Mouse (Mus musculus): ENCODE measurements at regions not wholly inside any gene's neighbourhood (a gene's known extent, or its start where the extent isn't known, plus 50 kb on each side); places are given as distances from the start of the nearest gene placed in this dataset.

GRCm38 (mm10) chr5:16468560-16468959 is 84.7 kb upstream of the Hgf start:
- H3K4me1 ChIP-seq (ENCODE audit: control insufficient read depth, insufficient read depth, low read length), result no peaks in the 10 kb centered on the region; the same call in 1 of the 2 replicates
- H3K4me3 ChIP-seq (ENCODE audit: control insufficient read depth, low read depth, low read length), result no peak overlapping the region
- no peak overlapping the region for H3K27ac ChIP-seq (ENCODE audit: control insufficient read depth, insufficient read depth, low read depth, low read length)
- no peaks in the 10 kb centered on the region for H3K27me3 ChIP-seq (ENCODE audit: control insufficient read depth, insufficient read depth, low read length)
- no peak for TF ChIP-seq CTCF (IDR thresholded peaks at IDR 0.05; ENCODE audit: control insufficient read depth, insufficient read depth, insufficient replicate concordance, low read depth, low read length)
- TF ChIP-seq POLR2A (IDR thresholded peaks at IDR 0.05; ENCODE audit: control insufficient read depth, low read depth, low read length), result no peak
- no peaks in the 10 kb centered on the region for H3K36me3 ChIP-seq (ENCODE audit: control insufficient read depth, insufficient read depth, low read length)

- Histone ChIP-seq H3K36me3 (ENCODE audit: control insufficient read depth, insufficient read depth, low read length) (no peaks in the 10 kb centered on the region), H3K27ac (ENCODE audit: control insufficient read depth, insufficient read depth, low read depth, low read length) (no peak overlapping the region), H3K4me3 (ENCODE audit: control insufficient read depth, low read depth, low read length) (no peak overlapping the region), H3K4me1 (ENCODE audit: control insufficient read depth, insufficient read depth, low read length) (no peaks in the 10 kb centered on the region; the same call in 1 of the 2 replicates), H3K27me3 (ENCODE audit: control insufficient read depth, insufficient read depth, low read length) (no peaks in the 10 kb centered on the region)
- TF ChIP-seq POLR2A (IDR thresholded peaks at IDR 0.05; ENCODE audit: control insufficient read depth, low read depth, low read length) (no peak), CTCF (IDR thresholded peaks at IDR 0.05; ENCODE audit: control insufficient read depth, insufficient read depth, insufficient replicate concordance, low read depth, low read length) (no peak)
Observed at GRCm38 (mm10) chr5:16469221-16469620, 84.1 kb upstream of the Hgf start.

GRCm38 (mm10) chr5:16469644-16470275 is 83.5 kb upstream of the Hgf start:
- Histone ChIP-seq H3K4me3 (ENCODE audit: control insufficient read depth, low read depth, low read length) (no peak overlapping the region), H3K36me3 (ENCODE audit: control insufficient read depth, insufficient read depth, low read length) (no peaks in the 10 kb centered on the region), H3K27ac (ENCODE audit: control insufficient read depth, insufficient read depth, low read depth, low read length) (no peak overlapping the region), H3K27me3 (ENCODE audit: control insufficient read depth, insufficient read depth, low read length) (no peaks in the 10 kb centered on the region), H3K4me1 (ENCODE audit: control insufficient read depth, insufficient read depth, low read length) (no peaks in the 10 kb centered on the region; the same call in 1 of the 2 replicates)
- TF ChIP-seq POLR2A (IDR thresholded peaks at IDR 0.05; ENCODE audit: control insufficient read depth, low read depth, low read length) (no peak), CTCF (IDR thresholded peaks at IDR 0.05; ENCODE audit: control insufficient read depth, insufficient read depth, insufficient replicate concordance, low read depth, low read length) (no peak)

GRCm38 (mm10) chr5:16470366-16470982 is 82.8 kb upstream of the Hgf start:
- no peaks in the 10 kb centered on the region; the same call in 1 of the 2 replicates for H3K4me1 ChIP-seq (ENCODE audit: control insufficient read depth, insufficient read depth, low read length)
- no peak for TF ChIP-seq CTCF (IDR thresholded peaks at IDR 0.05; ENCODE audit: control insufficient read depth, insufficient read depth, insufficient replicate concordance, low read depth, low read length)
- TF ChIP-seq POLR2A (IDR thresholded peaks at IDR 0.05; ENCODE audit: control insufficient read depth, low read depth, low read length), result no peak
- 0 out of 2 replicates have a peak overlapping the region, but pooled peaks have one; percentile 55 for H3K27ac ChIP-seq (ENCODE audit: control insufficient read depth, insufficient read depth, low read depth, low read length)
- no peak overlapping the region for H3K4me3 ChIP-seq (ENCODE audit: control insufficient read depth, low read depth, low read length)
- no peaks in the 10 kb centered on the region for H3K27me3 ChIP-seq (ENCODE audit: control insufficient read depth, insufficient read depth, low read length)
- H3K36me3 ChIP-seq (ENCODE audit: control insufficient read depth, insufficient read depth, low read length), result no peaks in the 10 kb centered on the region

- Histone ChIP-seq H3K4me3 (ENCODE audit: control insufficient read depth, low read depth, low read length) (no peak overlapping the region), H3K36me3 (ENCODE audit: control insufficient read depth, insufficient read depth, low read length) (no peaks in the 10 kb centered on the region), H3K27me3 (ENCODE audit: control insufficient read depth, insufficient read depth, low read length) (no peaks in the 10 kb centered on the region), H3K27ac (ENCODE audit: control insufficient read depth, insufficient read depth, low read depth, low read length) (no peak overlapping the region), H3K4me1 (ENCODE audit: control insufficient read depth, insufficient read depth, low read length) (no peaks in the 10 kb centered on the region)
- TF ChIP-seq POLR2A (IDR thresholded peaks at IDR 0.05; ENCODE audit: control insufficient read depth, low read depth, low read length), result no peak
- TF ChIP-seq CTCF (IDR thresholded peaks at IDR 0.05; ENCODE audit: control insufficient read depth, insufficient read depth, insufficient replicate concordance, low read depth, low read length), result no peak
Observed at GRCm38 (mm10) chr5:16487969-16488368, 65.3 kb upstream of the Hgf start.

- Histone ChIP-seq H3K27me3 (ENCODE audit: control insufficient read depth, insufficient read depth, low read length) (no peaks in the 10 kb centered on the region), H3K27ac (ENCODE audit: control insufficient read depth, insufficient read depth, low read depth, low read length) (no peak overlapping the region), H3K36me3 (ENCODE audit: control insufficient read depth, insufficient read depth, low read length) (no peaks in the 10 kb centered on the region), H3K4me1 (ENCODE audit: control insufficient read depth, insufficient read depth, low read length) (no peaks in the 10 kb centered on the region), H3K4me3 (ENCODE audit: control insufficient read depth, low read depth, low read length) (no peak overlapping the region)
- TF ChIP-seq POLR2A (IDR thresholded peaks at IDR 0.05; ENCODE audit: control insufficient read depth, low read depth, low read length) (no peak), CTCF (IDR thresholded peaks at IDR 0.05; ENCODE audit: control insufficient read depth, insufficient read depth, insufficient replicate concordance, low read depth, low read length) (no peak)
Observed at GRCm38 (mm10) chr5:16489803-16490202, 63.5 kb upstream of the Hgf start.

GRCm38 (mm10) chr5:16499891-16500290 is 53.4 kb upstream of the Hgf start:
- Histone ChIP-seq H3K27me3 (ENCODE audit: control insufficient read depth, insufficient read depth, low read length) (no peaks in the 10 kb centered on the region), H3K4me3 (ENCODE audit: control insufficient read depth, low read depth, low read length) (no peak overlapping the region), H3K4me1 (ENCODE audit: control insufficient read depth, insufficient read depth, low read length) (0 out of 2 replicates have a peak, but pooled peaks cover 3% of the 10 kb centered on the region), H3K27ac (ENCODE audit: control insufficient read depth, insufficient read depth, low read depth, low read length) (no peak overlapping the region), H3K36me3 (ENCODE audit: control insufficient read depth, insufficient read depth, low read length) (no peaks in the 10 kb centered on the region)
- TF ChIP-seq CTCF (IDR thresholded peaks at IDR 0.05; ENCODE audit: control insufficient read depth, insufficient read depth, insufficient replicate concordance, low read depth, low read length), result no peak
- TF ChIP-seq POLR2A (IDR thresholded peaks at IDR 0.05; ENCODE audit: control insufficient read depth, low read depth, low read length), result no peak

Data from testis, adult 2 months (tissue).